ENCODE assay signal across 11 mouse cellular contexts in genomic region chr2:160427431-160427830, GRCm38 (mm10).
"Had no signal": no experiment of that assay in that cellular context is flagged by ENCODE, and none has a peak within 500 bp of the region (broad histone marks: within the 10 kb centered on the region; RNA-seq: fewer than 3 reads in every experiment).

No protein-coding gene starts in this region.

- ATAC-seq: inflammation-experienced regulatory T-cells, adult 6 months; intestine, postnatal 0 days; liver, embryonic 12.5 days had no signal

- DNase-seq: kidney, adult 8-10 months; kidney, postnatal 36 days; layer of hippocampus, adult 9-11 months; layer of hippocampus, postnatal 36 days; lung, embryonic 14.5 days; lung, postnatal 10 days; lung, postnatal 4 days; midbrain, embryonic 14.5 days had no signal
